Mouse (Mus musculus): ENCODE measurements at regions not wholly inside any gene's neighbourhood (a gene's known extent, or its start where the extent isn't known, plus 50 kb on each side); places are given as distances from the start of the nearest gene placed in this dataset.

GRCm38 (mm10) chr11:45214096-45214495 is 597.0 kb downstream of the Ebf1 start:
- Histone ChIP-seq H3K27me3 (ENCODE audit: control insufficient read depth, insufficient read depth, low read length) (no peaks in the 10 kb centered on the region), H3K9me3 (ENCODE audit: control insufficient read depth, low read length) (no peaks in the 10 kb centered on the region), H3K36me3 (ENCODE audit: control insufficient read depth, insufficient read depth, low read length) (no peaks in the 10 kb centered on the region), H3K4me3 (ENCODE audit: low read depth, low read length) (no peak overlapping the region), H3K4me1 (ENCODE audit: control insufficient read depth, insufficient read depth, low read length) (no peaks in the 10 kb centered on the region), H3K4me2 (ENCODE audit: low read depth, severe bottlenecking) (no peak overlapping the region), H3K27ac (replicated peaks; ENCODE audit: low read depth, low read length) (no peak overlapping the region), H3K9ac (ENCODE audit: low read length) (no peak overlapping the region)
- 59% methylated on average over 1 of the region's 1 CpGs for WGBS
- ATAC-seq (ENCODE audit: insufficient number of reproducible peaks, low FRiP score, low TSS enrichment, low read depth) (no peak), DNase-seq (ENCODE audit: low spot score) (no peak)

GRCm38 (mm10) chr11:45216942-45217474 is 599.9 kb downstream of the Ebf1 start:
- Histone ChIP-seq H3K4me1 (ENCODE audit: control insufficient read depth, insufficient read depth, low read length) (peaks cover 5% of the 10 kb centered on the region; the same call in 1 of the 2 replicates), H3K4me2 (ENCODE audit: low read depth, severe bottlenecking) (no peak overlapping the region), H3K27me3 (ENCODE audit: control insufficient read depth, insufficient read depth, low read length) (no peaks in the 10 kb centered on the region), H3K36me3 (ENCODE audit: control insufficient read depth, insufficient read depth, low read length) (no peaks in the 10 kb centered on the region), H3K9me3 (ENCODE audit: control insufficient read depth, low read length) (no peaks in the 10 kb centered on the region), H3K9ac (ENCODE audit: low read length) (no peak overlapping the region), H3K27ac (replicated peaks; ENCODE audit: low read depth, low read length) (no peak overlapping the region), H3K4me3 (ENCODE audit: low read depth, low read length) (no peak overlapping the region)
- ATAC-seq (ENCODE audit: insufficient number of reproducible peaks, low FRiP score, low TSS enrichment, low read depth): no peak
- no peak for DNase-seq (ENCODE audit: low spot score)
- WGBS: 68% methylated on average over 3 of the region's 3 CpGs

DNA sequence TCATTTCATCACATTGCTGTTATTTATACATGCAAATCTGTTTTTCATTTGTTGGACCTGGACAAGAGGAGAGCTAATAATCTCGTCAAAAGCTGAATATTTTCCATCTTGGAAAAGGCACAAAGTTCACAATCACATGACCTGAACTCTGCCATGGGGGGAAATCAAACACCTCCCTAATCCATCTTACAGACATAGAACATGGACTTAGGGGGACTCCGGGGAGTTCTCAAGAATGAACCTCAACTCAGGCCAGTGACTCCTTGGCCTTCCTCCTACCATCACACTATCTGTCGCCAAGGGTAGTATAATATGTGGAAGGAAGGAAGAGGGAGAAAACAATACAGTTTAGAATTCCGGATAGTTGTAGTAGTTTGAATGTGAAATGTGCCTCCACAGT is 602.1 kb downstream of the Ebf1 start:
- WGBS: 80% methylated on average over 4 of the region's 4 CpGs
- no peak for DNase-seq (ENCODE audit: low spot score)
- no peak for ATAC-seq (ENCODE audit: insufficient number of reproducible peaks, low FRiP score, low TSS enrichment, low read depth)

GRCm38 (mm10) chr11:45222021-45222420 is 604.9 kb downstream of the Ebf1 start:
- ATAC-seq (ENCODE audit: insufficient number of reproducible peaks, low FRiP score, low TSS enrichment, low read depth) (no peak), DNase-seq (ENCODE audit: low spot score) (no peak)
- Histone ChIP-seq H3K36me3 (ENCODE audit: control insufficient read depth, insufficient read depth, low read length) (no peaks in the 10 kb centered on the region), H3K9me3 (ENCODE audit: control insufficient read depth, low read length) (no peaks in the 10 kb centered on the region), H3K4me3 (ENCODE audit: low read depth, low read length) (no peak overlapping the region), H3K27ac (replicated peaks; ENCODE audit: low read depth, low read length) (no peak overlapping the region), H3K9ac (ENCODE audit: low read length) (no peak overlapping the region; the same call in 1 of the 2 replicates), H3K27me3 (ENCODE audit: control insufficient read depth, insufficient read depth, low read length) (no peaks in the 10 kb centered on the region), H3K4me2 (ENCODE audit: low read depth, severe bottlenecking) (no peak overlapping the region), H3K4me1 (ENCODE audit: control insufficient read depth, insufficient read depth, low read length) (peaks cover 7% of the 10 kb centered on the region; the same call in 1 of the 2 replicates)
- 74% methylated on average over 3 of the region's 3 CpGs for WGBS

More for the DNA sequence above, 602.1 kb downstream of the Ebf1 start:
- Histone ChIP-seq H3K36me3 (ENCODE audit: control insufficient read depth, insufficient read depth, low read length) (no peaks in the 10 kb centered on the region), H3K4me3 (ENCODE audit: low read depth, low read length) (no peak overlapping the region), H3K4me1 (ENCODE audit: control insufficient read depth, insufficient read depth, low read length) (peaks cover 7% of the 10 kb centered on the region; the same call in 1 of the 2 replicates), H3K9ac (ENCODE audit: low read length) (no peak overlapping the region), H3K27me3 (ENCODE audit: control insufficient read depth, insufficient read depth, low read length) (no peaks in the 10 kb centered on the region), H3K27ac (replicated peaks; ENCODE audit: low read depth, low read length) (no peak overlapping the region), H3K4me2 (ENCODE audit: low read depth, severe bottlenecking) (no peak overlapping the region), H3K9me3 (ENCODE audit: control insufficient read depth, low read length) (no peaks in the 10 kb centered on the region)

GRCm38 (mm10) chr11:45235476-45236412 is 616.1 kb upstream of the Clint1 start:
- Histone ChIP-seq H3K27ac (replicated peaks; ENCODE audit: low read depth, low read length) (no peak overlapping the region), H3K4me2 (ENCODE audit: low read depth, severe bottlenecking) (no peak overlapping the region), H3K4me1 (ENCODE audit: control insufficient read depth, insufficient read depth, low read length) (peaks cover 11% of the 10 kb centered on the region), H3K4me3 (ENCODE audit: low read depth, low read length) (no peak overlapping the region), H3K9me3 (ENCODE audit: control insufficient read depth, low read length) (no peaks in the 10 kb centered on the region), H3K36me3 (ENCODE audit: control insufficient read depth, insufficient read depth, low read length) (no peaks in the 10 kb centered on the region), H3K9ac (ENCODE audit: low read length) (no peak overlapping the region), H3K27me3 (ENCODE audit: control insufficient read depth, insufficient read depth, low read length) (no peaks in the 10 kb centered on the region)
- no peak for ATAC-seq (ENCODE audit: insufficient number of reproducible peaks, low FRiP score, low TSS enrichment, low read depth)
- WGBS: 81% methylated on average over 6 of the region's 6 CpGs
- no peak for DNase-seq (ENCODE audit: low spot score)

DNA sequence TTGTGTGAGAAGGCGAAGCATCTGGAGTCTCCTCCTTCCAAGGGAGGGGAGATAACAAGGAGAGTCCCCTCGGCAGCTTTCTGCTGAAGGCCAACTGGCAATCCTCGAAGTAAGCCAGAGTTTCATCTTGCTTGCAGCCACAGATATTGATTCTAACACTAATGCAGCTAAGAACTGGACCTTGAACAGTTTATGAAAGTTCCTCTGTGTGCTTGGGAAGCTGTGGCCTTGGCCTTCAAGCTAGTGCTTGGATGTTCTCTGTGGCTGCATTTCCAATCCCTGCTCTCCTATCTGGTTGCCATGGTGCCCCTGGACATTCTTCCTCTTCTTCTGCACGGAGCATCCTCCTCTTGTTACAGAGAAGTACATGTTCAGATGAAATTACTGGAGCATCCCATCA is 614.8 kb upstream of the Clint1 start:
- Histone ChIP-seq H3K27ac (replicated peaks; ENCODE audit: low read depth, low read length) (no peak overlapping the region), H3K9me3 (ENCODE audit: control insufficient read depth, low read length) (no peaks in the 10 kb centered on the region), H3K4me3 (ENCODE audit: low read depth, low read length) (no peak overlapping the region), H3K4me2 (ENCODE audit: low read depth, severe bottlenecking) (no peak overlapping the region), H3K27me3 (ENCODE audit: control insufficient read depth, insufficient read depth, low read length) (no peaks in the 10 kb centered on the region), H3K36me3 (ENCODE audit: control insufficient read depth, insufficient read depth, low read length) (no peaks in the 10 kb centered on the region), H3K9ac (ENCODE audit: low read length) (no peak overlapping the region), H3K4me1 (ENCODE audit: control insufficient read depth, insufficient read depth, low read length) (peaks cover 14% of the 10 kb centered on the region)
- DNase-seq (ENCODE audit: low spot score) (no peak), ATAC-seq (ENCODE audit: insufficient number of reproducible peaks, low FRiP score, low TSS enrichment, low read depth) (no peak)
- WGBS: 85% methylated on average over 4 of the region's 4 CpGs

GRCm38 (mm10) chr11:45239044-45239443 is 612.8 kb upstream of the Clint1 start:
- Histone ChIP-seq H3K9me3 (ENCODE audit: control insufficient read depth, low read length) (no peaks in the 10 kb centered on the region), H3K4me2 (ENCODE audit: low read depth, severe bottlenecking) (no peak overlapping the region), H3K9ac (ENCODE audit: low read length) (no peak overlapping the region), H3K27ac (replicated peaks; ENCODE audit: low read depth, low read length) (no peak overlapping the region), H3K4me1 (ENCODE audit: control insufficient read depth, insufficient read depth, low read length) (peaks cover 14% of the 10 kb centered on the region), H3K36me3 (ENCODE audit: control insufficient read depth, insufficient read depth, low read length) (no peaks in the 10 kb centered on the region), H3K4me3 (ENCODE audit: low read depth, low read length) (no peak overlapping the region), H3K27me3 (ENCODE audit: control insufficient read depth, insufficient read depth, low read length) (no peaks in the 10 kb centered on the region)
- ATAC-seq (ENCODE audit: insufficient number of reproducible peaks, low FRiP score, low TSS enrichment, low read depth): no peak
- no peak for DNase-seq (ENCODE audit: low spot score)
- WGBS: 53% methylated on average over 5 of the region's 5 CpGs

- H3K9ac ChIP-seq (ENCODE audit: low read length): no peak overlapping the region
- peak; percentile 28 for DNase-seq (ENCODE audit: low spot score)
- no peaks in the 10 kb centered on the region for H3K36me3 ChIP-seq (ENCODE audit: control insufficient read depth, insufficient read depth, low read length)
- ATAC-seq (ENCODE audit: insufficient number of reproducible peaks, low FRiP score, low TSS enrichment, low read depth): no peak
- no peak overlapping the region for H3K4me3 ChIP-seq (ENCODE audit: low read depth, low read length)
- no peaks in the 10 kb centered on the region for H3K27me3 ChIP-seq (ENCODE audit: control insufficient read depth, insufficient read depth, low read length)
- H3K9me3 ChIP-seq (ENCODE audit: control insufficient read depth, low read length): no peaks in the 10 kb centered on the region
- 7% methylated on average over 3 of the region's 3 CpGs for WGBS
- no peak overlapping the region for H3K4me2 ChIP-seq (ENCODE audit: low read depth, severe bottlenecking)
- peaks cover 11% of the 10 kb centered on the region for H3K4me1 ChIP-seq (ENCODE audit: control insufficient read depth, insufficient read depth, low read length)
- H3K27ac ChIP-seq (replicated peaks; ENCODE audit: low read depth, low read length): peak overlapping the region; percentile 48; the same call in 1 of the 2 replicates
These were observed 611.4 kb upstream of the Clint1 start for GRCm38 (mm10) chr11:45240419-45240818.
